ENCODE assay signal across 14 mouse cellular contexts in genomic region chr12:119357418-119358241, GRCm38 (mm10). TPM values are rescaled to one million over a fixed set of nuclear protein-coding genes. Genes with fewer than 3 reads are reported as not detected.
DNase-seq lines count a peak whose midpoint lies in the region; ATAC-seq and TF ChIP-seq lines count a peak whose summit lies in the region.
"Had no signal": no experiment of that assay in that cellular context is flagged by ENCODE, and none has a peak within 500 bp of the region (broad histone marks: within the 10 kb centered on the region; RNA-seq: fewer than 3 reads in every experiment).

No protein-coding gene starts in this region.

- peak; percentile 59; the same call in 1 of the 2 replicates for ATAC-seq in hindbrain, embryonic 14.5 days (ENCODE audit: low FRiP score)
- ATAC-seq in limb, embryonic 14.5 days (ENCODE audit: low FRiP score, low read depth) = peak; percentile 26; the same call in 1 of the 2 replicates
- ATAC-seq: inflammation-experienced regulatory T-cells, adult 6 months had no signal

- H3K27me3 ChIP-seq in embryonic facial prominence, embryonic 10.5 days (replicated peaks; ENCODE audit: low read depth, poor library complexity, severe bottlenecking) = no peaks in the 10 kb centered on the region
- no peaks in the 10 kb centered on the region for H3K27me3 ChIP-seq in hindbrain, embryonic 14.5 days (ENCODE audit: control insufficient read depth, insufficient read depth, low read length)
- H3K27me3 ChIP-seq in limb, embryonic 14.5 days (ENCODE audit: control insufficient read depth, insufficient read depth, low read length) = no peaks in the 10 kb centered on the region
- H3K27me3 ChIP-seq in thymus, adult 2 months (ENCODE audit: control insufficient read depth, insufficient read depth, low read length) = no peaks in the 10 kb centered on the region
- H3K27me3 ChIP-seq: CH12.LX; limb, embryonic 15.5 days had no signal

- no peaks in the 10 kb centered on the region for H3K9me3 ChIP-seq in embryonic facial prominence, embryonic 10.5 days
- H3K9me3 ChIP-seq in hindbrain, embryonic 14.5 days (ENCODE audit: control insufficient read depth, low read length) = no peaks in the 10 kb centered on the region
- H3K9me3 ChIP-seq in limb, embryonic 14.5 days (ENCODE audit: control insufficient read depth, low read length) = no peaks in the 10 kb centered on the region
- H3K9me3 ChIP-seq: limb, embryonic 15.5 days had no signal

- no peak overlapping the region for H3K27ac ChIP-seq in embryonic facial prominence, embryonic 10.5 days (replicated peaks)
- H3K27ac ChIP-seq in hindbrain, embryonic 14.5 days = no peak overlapping the region
- no peak overlapping the region for H3K27ac ChIP-seq in limb, embryonic 14.5 days (replicated peaks; ENCODE audit: low read depth, low read length)
- no peak overlapping the region for H3K27ac ChIP-seq in thymus, adult 2 months (ENCODE audit: control insufficient read depth, insufficient read depth, low read length)
- H3K27ac ChIP-seq: limb, embryonic 15.5 days had no signal

- DNase-seq in layer of hippocampus, adult 11-12 months (ENCODE audit: low spot score) = peak; percentile 40
- no peak for DNase-seq in layer of hippocampus, adult 9-10 months (ENCODE audit: low spot score)
- DNase-seq in embryonic facial prominence, embryonic 10.5 days (ENCODE audit: low spot score) = peak; percentile 7
- DNase-seq in hindbrain, embryonic 14.5 days (ENCODE audit: low spot score) = no peak
- no peak for DNase-seq in limb, embryonic 14.5 days (ENCODE audit: low spot score)
- no peak for DNase-seq in thymus, adult 2 months
- DNase-seq in yolk sac, embryonic 10.5 days (ENCODE audit: low spot score) = no peak
- DNase-seq in cerebellum, postnatal 14 days = no peak
- DNase-seq: cerebellum, adult 9-11 months; thymus, postnatal 4 days had no signal

- no peak overlapping the region for H3K4me2 ChIP-seq in hindbrain, embryonic 14.5 days (replicated peaks)
- H3K4me2 ChIP-seq in limb, embryonic 14.5 days (replicated peaks; ENCODE audit: low read depth, low read length, severe bottlenecking) = no peak overlapping the region
- H3K4me2 ChIP-seq: limb, embryonic 15.5 days had no signal

- TF ChIP-seq CTCF in thymus, adult 2 months (IDR thresholded peaks at IDR 0.05; ENCODE audit: borderline replicate concordance, control insufficient read depth, extremely low read depth, insufficient read depth, low read length, poor library complexity) = no peak

- WGBS in embryonic facial prominence, embryonic 10.5 days = 52% methylated on average over 7 of the region's 7 CpGs
- 24% methylated on average over 7 of the region's 7 CpGs for WGBS in hindbrain, embryonic 14.5 days
- 35% methylated on average over 7 of the region's 7 CpGs for WGBS in limb, embryonic 14.5 days
- WGBS in thymus, adult 2 months = 89% methylated on average over 7 of the region's 7 CpGs

- no peak overlapping the region for H3K4me3 ChIP-seq in embryonic facial prominence, embryonic 10.5 days
- H3K4me3 ChIP-seq in hindbrain, embryonic 14.5 days (replicated peaks; ENCODE audit: low read length) = no peak overlapping the region
- H3K4me3 ChIP-seq in limb, embryonic 14.5 days (replicated peaks; ENCODE audit: low read length) = no peak overlapping the region
- no peak overlapping the region for H3K4me3 ChIP-seq in thymus, adult 2 months (ENCODE audit: control insufficient read depth, insufficient read depth, low read length)
- H3K4me3 ChIP-seq: limb, embryonic 15.5 days had no signal

- TF ChIP-seq POLR2A in limb, embryonic 14.5 days (IDR thresholded peaks at IDR 0.05; ENCODE audit: borderline replicate concordance, extremely low read depth, insufficient read depth, insufficient read length) = no peak
- no peak for TF ChIP-seq POLR2A in thymus, adult 2 months (IDR thresholded peaks at IDR 0.05; ENCODE audit: control insufficient read depth, extremely low read depth, insufficient read depth, low read length, poor library complexity)

- no peaks in the 10 kb centered on the region for H3K36me3 ChIP-seq in embryonic facial prominence, embryonic 10.5 days (replicated peaks)
- no peaks in the 10 kb centered on the region for H3K36me3 ChIP-seq in hindbrain, embryonic 14.5 days (replicated peaks; ENCODE audit: control insufficient read depth, insufficient read depth)
- no peaks in the 10 kb centered on the region for H3K36me3 ChIP-seq in limb, embryonic 14.5 days (ENCODE audit: control insufficient read depth, insufficient read depth, low read length)
- H3K36me3 ChIP-seq in thymus, adult 2 months (ENCODE audit: control insufficient read depth, insufficient read depth, low read length) = no peaks in the 10 kb centered on the region
- H3K36me3 ChIP-seq: limb, embryonic 15.5 days had no signal

- H3K9ac ChIP-seq in hindbrain, embryonic 14.5 days = no peak overlapping the region
- H3K9ac ChIP-seq in limb, embryonic 14.5 days (ENCODE audit: low read depth, low read length, severe bottlenecking) = no peak overlapping the region
- H3K9ac ChIP-seq: limb, embryonic 15.5 days had no signal

- H3K4me1 ChIP-seq in embryonic facial prominence, embryonic 10.5 days = 0 out of 2 replicates have a peak, but pooled peaks cover 7% of the 10 kb centered on the region
- H3K4me1 ChIP-seq in hindbrain, embryonic 14.5 days (replicated peaks; ENCODE audit: control insufficient read depth, insufficient read depth, low read length) = no peaks in the 10 kb centered on the region
- peaks cover 7% of the 10 kb centered on the region; the same call in 1 of the 2 replicates for H3K4me1 ChIP-seq in limb, embryonic 14.5 days (ENCODE audit: control insufficient read depth, insufficient read depth, low read length)
- no peaks in the 10 kb centered on the region for H3K4me1 ChIP-seq in thymus, adult 2 months (replicated peaks; ENCODE audit: control insufficient read depth, insufficient read depth, low read length)
- H3K4me1 ChIP-seq: limb, embryonic 15.5 days had no signal

RNA-seq across cellular contexts. Expression of gene Macc1, which starts 43.6 kb away (rescaled TPM):
- polyA plus RNA-seq in embryonic facial prominence, embryonic 10.5 days (2016; fragmentation: Nextera tagmentation; extraction: Ambion mirVana) = 0.75 and 0.77 TPM in 2 replicates
- not detected in 2 replicates for polyA plus RNA-seq in hindbrain, embryonic 14.5 days (2014; fragmentation: Nextera tagmentation; extraction: Ambion mirVana)
- 0.63 and 1.3 TPM in 2 replicates for polyA plus RNA-seq in limb, embryonic 14.5 days (2012; rRNA removed)
- polyA plus RNA-seq in limb, embryonic 14.5 days (2014; fragmentation: Nextera tagmentation; extraction: Ambion mirVana) = 2.0 and 2.1 TPM in 2 replicates
- 0.05 and 0.09 TPM in 2 replicates for polyA plus RNA-seq in thymus, adult 2 months (2012; rRNA removed)
- polyA plus RNA-seq: inflammation-experienced regulatory T-cells, adult 6 months; small intestine, adult 2 months had no signal

Comparison
In these comparisons a context has a peak if more than half of its experiments do, and no peak if none do; other contexts are left out.
1. DNase-seq: peak in layer of hippocampus, adult 11-12 months (single experiment) and embryonic facial prominence, embryonic 10.5 days (single experiment); none in layer of hippocampus, adult 9-10 months (single experiment), hindbrain, embryonic 14.5 days (single experiment), limb, embryonic 14.5 days (single experiment), thymus, adult 2 months (single experiment), yolk sac, embryonic 10.5 days (single experiment) and cerebellum, postnatal 14 days (0 of 2).